19 mouse cellular contexts compared by ENCODE assay signal in the genomic region with DNA sequence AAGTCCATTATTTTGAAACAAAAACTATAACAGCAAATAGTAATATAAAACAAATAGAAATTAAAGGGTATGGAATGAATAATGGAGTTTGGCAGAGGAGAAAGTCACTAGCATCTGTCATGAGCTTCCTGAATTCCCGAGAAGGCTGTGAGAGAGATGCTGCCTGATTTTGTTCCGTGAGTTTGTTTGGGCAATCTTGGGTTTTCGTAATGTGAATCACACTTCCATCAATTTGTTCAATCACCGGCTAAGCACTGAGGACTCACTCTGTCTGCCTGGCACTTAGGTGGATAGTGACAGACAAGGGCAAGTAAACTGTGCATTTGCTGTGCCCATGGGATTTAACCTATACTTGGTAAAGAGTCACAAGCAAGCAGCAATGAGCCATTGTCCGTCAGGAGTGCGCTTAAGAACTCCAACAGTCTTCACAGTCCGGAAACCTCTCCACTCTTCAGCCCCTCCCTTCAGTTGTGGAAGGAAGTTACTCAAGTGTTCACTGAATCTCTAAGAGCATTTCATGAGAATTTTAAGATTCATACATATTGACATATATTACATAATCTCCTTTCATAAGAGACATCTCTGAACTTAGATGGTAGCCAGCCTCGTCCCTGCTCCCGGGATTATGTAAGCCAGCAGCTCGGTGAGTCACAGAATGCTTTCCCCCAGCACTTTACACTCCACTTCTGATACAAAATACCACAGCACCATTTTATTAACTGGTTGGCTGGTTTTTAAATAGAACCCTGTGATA. TPM values are rescaled to one million over a fixed set of nuclear protein-coding genes. Genes with fewer than 3 reads are reported as not detected.
A peak's percentile ranks its signal among the peaks of the same experiment; 100 is the strongest.
DNase-seq lines count a peak whose midpoint lies in the region; ATAC-seq and TF ChIP-seq lines count a peak whose summit lies in the region.
"Had no signal": no experiment of that assay in that cellular context is flagged by ENCODE, and none has a peak within 500 bp of the region (broad histone marks: within the 10 kb centered on the region; RNA-seq: fewer than 3 reads in every experiment).

No protein-coding gene starts in this region.

- peak overlapping the region; percentile 22; the same call in 1 of the 2 replicates for H3K4me2 ChIP-seq in lung, embryonic 15.5 days
- H3K4me2 ChIP-seq: limb, embryonic 12.5 days; liver, embryonic 15.5 days; midbrain, embryonic 12.5 days; stomach, embryonic 15.5 days had no signal

- peak overlapping the region; percentile 24; the same call in 1 of the 2 replicates for H3K27ac ChIP-seq in left cerebral cortex, adult 2 months
- no peak overlapping the region for H3K27ac ChIP-seq in bone marrow macrophage, adult 2 months (ENCODE audit: insufficient read depth, low read depth, low read length)
- H3K27ac ChIP-seq in lung, embryonic 15.5 days, result peak overlapping the region; percentile 50; the same call in 1 of the 2 replicates
- H3K27ac ChIP-seq: embryonic facial prominence, embryonic 10.5 days; limb, embryonic 12.5 days; liver, embryonic 15.5 days; midbrain, embryonic 12.5 days; stomach, embryonic 15.5 days had no signal

- 59% methylated on average over 10 of the region's 10 CpGs for WGBS in lung, embryonic 15.5 days

- no peak for ATAC-seq in lung, embryonic 15.5 days (ENCODE audit: borderline replicate concordance, extremely low read depth, low FRiP score, low TSS enrichment)
- peak; percentile 93 for ATAC-seq in megakaryocyte progenitor cell, adult 5-6 weeks (replicated peaks; ENCODE audit: poor library complexity)
- ATAC-seq: forebrain, embryonic 16.5 days; hindbrain, embryonic 16.5 days had no signal

- peaks cover 31% of the 10 kb centered on the region for H3K4me1 ChIP-seq in bone marrow macrophage, adult 2 months (ENCODE audit: control insufficient read depth, insufficient read depth, low read length)
- no peaks in the 10 kb centered on the region for H3K4me1 ChIP-seq in lung, embryonic 15.5 days
- H3K4me1 ChIP-seq: limb, embryonic 12.5 days; liver, embryonic 15.5 days; midbrain, embryonic 12.5 days; stomach, embryonic 15.5 days had no signal

- H3K9me3 ChIP-seq in lung, embryonic 15.5 days, result no peaks in the 10 kb centered on the region
- H3K9me3 ChIP-seq: embryonic facial prominence, embryonic 10.5 days; liver, embryonic 15.5 days; stomach, embryonic 15.5 days had no signal

- DNase-seq in left cerebral cortex, adult 2 months (ENCODE audit: extremely low spot score in 1 of 2, low spot score in 2 of 2), result peak in 1 of 2 experiments; percentile 33
- no peak for DNase-seq in left cerebral cortex, postnatal 4 days
- DNase-seq in urinary bladder, postnatal 4 days (ENCODE audit: low spot score in 2 of 2), result no peak
- no peak for DNase-seq in left cerebral cortex, postnatal 36 days (ENCODE audit: low spot score in 2 of 2)
- DNase-seq in urinary bladder, postnatal 25 days (ENCODE audit: low spot score), result no peak
- DNase-seq: cerebellum, adult 9-11 months; thymus, postnatal 14 days had no signal

- no peak for TF ChIP-seq POLR2A in bone marrow macrophage, adult 2 months (IDR thresholded peaks at IDR 0.05; ENCODE audit: borderline replicate concordance, low read depth, low read length)

- no peak overlapping the region for H3K4me3 ChIP-seq in left cerebral cortex, adult 2 months
- H3K4me3 ChIP-seq in bone marrow macrophage, adult 2 months (ENCODE audit: insufficient read depth, low read length), result peak overlapping the region; percentile 16
- H3K4me3 ChIP-seq in lung, embryonic 15.5 days, result no peak overlapping the region
- H3K4me3 ChIP-seq: embryonic facial prominence, embryonic 10.5 days; erythroblast, embryonic 14.5 days; limb, embryonic 12.5 days; liver, embryonic 15.5 days; midbrain, embryonic 12.5 days; stomach, embryonic 15.5 days had no signal

- intact Hi-C loops in left cerebral cortex, adult 2 months (cut with DNase I), result no loop called here
- intact Hi-C loops in left cerebral cortex, postnatal 4 days (cut with DNase I), result no loop called here
- intact Hi-C loops in left cerebral cortex, postnatal 36 days (cut with DNase I), result no loop called here

- H3K27me3 ChIP-seq in lung, embryonic 15.5 days, result no peaks in the 10 kb centered on the region
- H3K27me3 ChIP-seq: CH12.LX; limb, embryonic 12.5 days; liver, embryonic 15.5 days; midbrain, embryonic 12.5 days; stomach, embryonic 15.5 days had no signal

- H3K36me3 ChIP-seq in lung, embryonic 15.5 days, result 0 out of 2 replicates have a peak, but pooled peaks cover 2% of the 10 kb centered on the region
- H3K36me3 ChIP-seq: stomach, embryonic 15.5 days had no signal

- no peak for TF ChIP-seq CTCF in left cerebral cortex, adult 2 months (IDR thresholded peaks at IDR 0.05)
- no peak for TF ChIP-seq CTCF in bone marrow macrophage, adult 2 months (IDR thresholded peaks at IDR 0.05; ENCODE audit: low read depth, low read length)

- H3K9ac ChIP-seq in lung, embryonic 15.5 days, result no peak overlapping the region
- H3K9ac ChIP-seq: limb, embryonic 12.5 days; liver, embryonic 15.5 days; midbrain, embryonic 12.5 days; stomach, embryonic 15.5 days had no signal

RNA-seq across cellular contexts. Expression of a gene that starts 13.6 kb away (rescaled TPM):
- total RNA-seq in left cerebral cortex, adult 2 months (2021), result 10 to 100 TPM; 21.6 to 22.4 TPM
- total RNA-seq in left cerebral cortex, postnatal 4 days (2021), result 10 to 100 TPM; 17.5 to 20.8 TPM
- polyA plus RNA-seq in bone marrow macrophage, adult 2 months (2012; ENCODE audit: insufficient read depth, insufficient read length, missing spikeins), result 9.4 and 14.1 TPM in 2 replicates
- polyA plus RNA-seq in lung, embryonic 15.5 days (2015; fragmentation: Nextera tagmentation; extraction: Ambion mirVana), result 25.9 and 26.5 TPM in 2 replicates
- 31.3 and 31.7 TPM in 2 replicates for total RNA-seq in megakaryocyte progenitor cell, adult 5-6 weeks (2015)
- total RNA-seq in megakaryocyte progenitor cell, adult 5-6 weeks (2017), result 23.7 and 27.8 TPM in 2 replicates
- 10 to 100 TPM; 20.4 to 24.6 TPM for total RNA-seq in left cerebral cortex, postnatal 36 days (2021)

RNA-seq across cellular contexts. Expression of a gene that starts 13.9 kb away (rescaled TPM):
- 10 to 100 TPM; 45.7 to 48.0 TPM for total RNA-seq in left cerebral cortex, adult 2 months (2021)
- total RNA-seq in left cerebral cortex, postnatal 4 days (2021), result 10 to 100 TPM; 33.8 to 36.2 TPM
- polyA plus RNA-seq in bone marrow macrophage, adult 2 months (2012; ENCODE audit: insufficient read depth, insufficient read length, missing spikeins), result 10.8 and 12.3 TPM in 2 replicates
- 8.1 and 9.7 TPM in 2 replicates for polyA plus RNA-seq in lung, embryonic 15.5 days (2015; fragmentation: Nextera tagmentation; extraction: Ambion mirVana)
- total RNA-seq in megakaryocyte progenitor cell, adult 5-6 weeks (2015), result 11.7 and 11.9 TPM in 2 replicates
- total RNA-seq in megakaryocyte progenitor cell, adult 5-6 weeks (2017), result 8.9 and 9.7 TPM in 2 replicates
- 10 to 100 TPM; 42.1 to 43.0 TPM for total RNA-seq in left cerebral cortex, postnatal 36 days (2021)
